Mouse (Mus musculus) embryonic facial prominence, embryonic 11.5 days (tissue): Measurements from ENCODE around the gene Hebp1. TPM values are rescaled to one million over a fixed set of nuclear protein-coding genes. Genes with fewer than 3 reads are reported as not detected.
A peak's percentile ranks its signal among the peaks of the same experiment; 100 is the strongest.

Experiments
- ATAC-seq: fragments of 200-750 bp; cut with Nextera tagmentation; replicated peaks from 2 replicates; pipeline ENCODE4 v1.8.0; 2017; ENCODE audit warnings: low read depth; ENCODE audit not compliant: insufficient number of reproducible peaks, low FRiP score, low TSS enrichment
- DNase-seq: peaks from one replicate; pipeline ENCODE4 v3.0.0-alpha.2; 2015; ENCODE audit warnings: low spot score
- H3K27ac ChIP-seq: fragments of 300-500 bp; sonication (generic); replicated peaks from 2 replicates; pipeline ENCODE4 v1.5.1; 2014; ENCODE audit warnings: mild to moderate bottlenecking, low read depth, low read length, control low read depth
- H3K27me3 ChIP-seq: fragments of 300-500 bp; sonication (generic); 2 replicates; pipeline ENCODE4 v1.6.1; 2014; ENCODE audit warnings: mild to moderate bottlenecking, low read length, moderate library complexity, mixed read lengths; ENCODE audit not compliant: control insufficient read depth, insufficient read depth
- H3K36me3 ChIP-seq: fragments of 300-500 bp; sonication (generic); replicated peaks from 2 replicates; pipeline ENCODE4 v1.6.1; 2014; ENCODE audit warnings: low read depth, mild to moderate bottlenecking, low read length, moderate library complexity, mixed read lengths; ENCODE audit not compliant: control insufficient read depth, insufficient read depth
- H3K4me1 ChIP-seq: fragments of 300-500 bp; sonication (generic); 2 replicates; pipeline ENCODE4 v1.6.1; 2014; ENCODE audit warnings: low read length, mixed read lengths; ENCODE audit not compliant: control insufficient read depth, insufficient read depth
- H3K4me2 ChIP-seq: fragments of 300-500 bp; sonication (generic); 2 replicates; pipeline ENCODE4 v1.6.1; 2014; ENCODE audit warnings: low read depth, mild to moderate bottlenecking, control low read depth, low read length, moderate library complexity
- H3K4me3 ChIP-seq: fragments of 300-500 bp; sonication (generic); 2 replicates; pipeline ENCODE4 v1.5.1; 2014; ENCODE audit warnings: low read depth, low read length, control low read depth
- H3K9ac ChIP-seq: fragments of 300-500 bp; sonication (generic); replicated peaks from 2 replicates; pipeline ENCODE4 v1.6.1; 2014; ENCODE audit warnings: mild to moderate bottlenecking, control low read depth, low read length
- H3K9me3 ChIP-seq: fragments of 300-500 bp; sonication (generic); replicated peaks from 2 replicates; pipeline ENCODE4 v1.6.1; 2016; ENCODE audit warnings: mild to moderate bottlenecking, low read length, inconsistent platforms, mixed read lengths; ENCODE audit not compliant: control insufficient read depth
- WGBS: fragments of 180-500 bp; shearing (Covaris S2); extraction: QIAGEN DNeasy Blood & Tissue Kit; methylation state at CpG from one replicate; pipeline ENCODE4 v1.1.7; 2014; 5-methylcytosine and 5-hydroxymethylcytosine counted together
- polyA plus RNA-seq: library from polyadenylated mRNA; unstranded; fragments of >200 nt; fragmentation: Nextera tagmentation; extraction: Ambion mirVana; gene quantifications from 2 replicates; pipeline ENCODE4 v1.2.1, GENCODE M21; 2014

The Hebp1 gene
- polyA plus RNA-seq, 1 experiment from 2014 or later, result 3.1 TPM

GRCm38 (mm10) chr6:135144516-135144915 lies 53.3 kb downstream of the Hebp1 start:
- no peak overlapping the region for H3K4me2 ChIP-seq
- no peak overlapping the region for H3K27ac ChIP-seq
- H3K27me3 ChIP-seq, result no peaks in the 10 kb centered on the region
- H3K4me1 ChIP-seq, result no peaks in the 10 kb centered on the region
- 7% methylated on average over 3 of the region's 3 CpGs for WGBS
- no peak overlapping the region for H3K4me3 ChIP-seq
- ATAC-seq, result no peak
- peak; percentile 65 for DNase-seq
- no peak overlapping the region for H3K9ac ChIP-seq
- H3K36me3 ChIP-seq, result no peaks in the 10 kb centered on the region
- H3K9me3 ChIP-seq, result no peaks in the 10 kb centered on the region

- Histone ChIP-seq H3K4me2 (no peak overlapping the region), H3K9ac (no peak overlapping the region), H3K9me3 (no peaks in the 10 kb centered on the region), H3K4me3 (no peak overlapping the region), H3K36me3 (no peaks in the 10 kb centered on the region), H3K27me3 (no peaks in the 10 kb centered on the region), H3K27ac (no peak overlapping the region), H3K4me1 (no peaks in the 10 kb centered on the region)
- no peak for ATAC-seq
- no peak for DNase-seq
- WGBS, result 92% methylated on average over 5 of the region's 5 CpGs
Measured at GRCm38 (mm10) chr6:135143151-135143550, 54.7 kb downstream of the Hebp1 start.

GRCm38 (mm10) chr6:135141451-135142147 lies 56.2 kb downstream of the Hebp1 start:
- 65% methylated on average over 16 of the region's 16 CpGs for WGBS

DNA sequence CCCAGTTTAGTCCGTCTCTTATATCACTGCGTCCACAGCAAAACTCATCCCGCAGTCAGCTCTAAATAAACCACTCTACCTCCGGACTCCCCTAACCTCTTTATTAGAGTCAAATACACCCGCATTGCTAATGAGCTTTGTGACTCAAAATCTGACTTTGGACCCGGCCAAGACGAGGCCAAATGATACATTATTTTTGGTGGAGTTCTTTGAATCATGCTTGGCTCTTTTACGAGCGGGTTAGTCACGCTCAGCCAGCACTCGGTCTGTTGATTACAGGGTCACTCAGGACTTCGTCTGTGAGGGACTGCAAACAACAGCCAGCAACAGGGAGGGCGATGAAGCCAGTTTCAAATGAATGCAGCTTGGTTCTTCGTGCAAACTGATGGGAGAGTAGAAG lies 59.1 kb downstream of the Hebp1 start:
- Histone ChIP-seq H3K27me3 (no peaks in the 10 kb centered on the region), H3K9me3 (no peaks in the 10 kb centered on the region), H3K27ac (no peak overlapping the region; the same call in 1 of the 2 replicates), H3K36me3 (no peaks in the 10 kb centered on the region), H3K4me3 (no peak overlapping the region), H3K4me2 (no peak overlapping the region), H3K4me1 (no peaks in the 10 kb centered on the region), H3K9ac (no peak overlapping the region)
- ATAC-seq (no peak), DNase-seq (no peak)
- WGBS, result 81% methylated on average over 14 of the region's 14 CpGs

More at GRCm38 (mm10) chr6:135141451-135142147, 56.2 kb downstream of the Hebp1 start:
- DNase-seq (no peak), ATAC-seq (no peak)
- Histone ChIP-seq H3K27me3 (no peaks in the 10 kb centered on the region), H3K4me2 (no peak overlapping the region), H3K36me3 (no peaks in the 10 kb centered on the region), H3K9me3 (no peaks in the 10 kb centered on the region), H3K9ac (no peak overlapping the region), H3K27ac (no peak overlapping the region), H3K4me3 (no peak overlapping the region), H3K4me1 (no peaks in the 10 kb centered on the region)

GRCm38 (mm10) chr6:135138207-135138606 lies 59.6 kb downstream of the Hebp1 start:
- H3K9me3 ChIP-seq, result no peaks in the 10 kb centered on the region
- 79% methylated on average over 7 of the region's 7 CpGs for WGBS
- H3K36me3 ChIP-seq, result no peaks in the 10 kb centered on the region
- no peak overlapping the region; the same call in 1 of the 2 replicates for H3K27ac ChIP-seq
- H3K4me1 ChIP-seq, result no peaks in the 10 kb centered on the region
- no peak overlapping the region for H3K9ac ChIP-seq
- no peak overlapping the region for H3K4me3 ChIP-seq
- DNase-seq (no peak), ATAC-seq (no peak)
- H3K27me3 ChIP-seq, result no peaks in the 10 kb centered on the region
- no peak overlapping the region for H3K4me2 ChIP-seq

- 80% methylated on average over 9 of the region's 9 CpGs for WGBS
- Histone ChIP-seq H3K36me3 (no peaks in the 10 kb centered on the region), H3K4me1 (no peaks in the 10 kb centered on the region)
Measured at GRCm38 (mm10) chr6:135137736-135138135, 60.1 kb downstream of the Hebp1 start.

GRCm38 (mm10) chr6:135136439-135137161 lies 61.2 kb downstream of the Hebp1 start:
- DNase-seq (peak; percentile 69), ATAC-seq (peak; percentile 68)
- 23% methylated on average over 11 of the region's 11 CpGs for WGBS
- no peaks in the 10 kb centered on the region for H3K27me3 ChIP-seq
- no peaks in the 10 kb centered on the region for H3K36me3 ChIP-seq
- H3K4me2 ChIP-seq, result no peak overlapping the region
- H3K4me3 ChIP-seq, result no peak overlapping the region
- H3K9ac ChIP-seq, result no peak overlapping the region
- no peaks in the 10 kb centered on the region for H3K9me3 ChIP-seq
- H3K27ac ChIP-seq, result no peak overlapping the region
- H3K4me1 ChIP-seq, result no peaks in the 10 kb centered on the region

More at GRCm38 (mm10) chr6:135137736-135138135, 60.1 kb downstream of the Hebp1 start:
- H3K9ac ChIP-seq, result no peak overlapping the region
- no peak for DNase-seq
- ATAC-seq, result no peak
- no peak overlapping the region for H3K4me3 ChIP-seq
- H3K9me3 ChIP-seq, result no peaks in the 10 kb centered on the region
- no peak overlapping the region for H3K4me2 ChIP-seq
- no peaks in the 10 kb centered on the region for H3K27me3 ChIP-seq
- no peak overlapping the region for H3K27ac ChIP-seq

GRCm38 (mm10) chr6:135135735-135136134 lies 62.1 kb downstream of the Hebp1 start:
- H3K9me3 ChIP-seq, result no peaks in the 10 kb centered on the region
- no peaks in the 10 kb centered on the region for H3K36me3 ChIP-seq
- H3K4me2 ChIP-seq, result no peak overlapping the region
- H3K4me1 ChIP-seq, result no peaks in the 10 kb centered on the region
- no peaks in the 10 kb centered on the region for H3K27me3 ChIP-seq
- no peak overlapping the region for H3K4me3 ChIP-seq
- H3K9ac ChIP-seq, result no peak overlapping the region
- no peak overlapping the region for H3K27ac ChIP-seq
- DNase-seq (no peak), ATAC-seq (no peak)
- 78% methylated on average over 4 of the region's 4 CpGs for WGBS
